10 mouse cellular contexts compared by ENCODE assay signal in the genomic region with DNA sequence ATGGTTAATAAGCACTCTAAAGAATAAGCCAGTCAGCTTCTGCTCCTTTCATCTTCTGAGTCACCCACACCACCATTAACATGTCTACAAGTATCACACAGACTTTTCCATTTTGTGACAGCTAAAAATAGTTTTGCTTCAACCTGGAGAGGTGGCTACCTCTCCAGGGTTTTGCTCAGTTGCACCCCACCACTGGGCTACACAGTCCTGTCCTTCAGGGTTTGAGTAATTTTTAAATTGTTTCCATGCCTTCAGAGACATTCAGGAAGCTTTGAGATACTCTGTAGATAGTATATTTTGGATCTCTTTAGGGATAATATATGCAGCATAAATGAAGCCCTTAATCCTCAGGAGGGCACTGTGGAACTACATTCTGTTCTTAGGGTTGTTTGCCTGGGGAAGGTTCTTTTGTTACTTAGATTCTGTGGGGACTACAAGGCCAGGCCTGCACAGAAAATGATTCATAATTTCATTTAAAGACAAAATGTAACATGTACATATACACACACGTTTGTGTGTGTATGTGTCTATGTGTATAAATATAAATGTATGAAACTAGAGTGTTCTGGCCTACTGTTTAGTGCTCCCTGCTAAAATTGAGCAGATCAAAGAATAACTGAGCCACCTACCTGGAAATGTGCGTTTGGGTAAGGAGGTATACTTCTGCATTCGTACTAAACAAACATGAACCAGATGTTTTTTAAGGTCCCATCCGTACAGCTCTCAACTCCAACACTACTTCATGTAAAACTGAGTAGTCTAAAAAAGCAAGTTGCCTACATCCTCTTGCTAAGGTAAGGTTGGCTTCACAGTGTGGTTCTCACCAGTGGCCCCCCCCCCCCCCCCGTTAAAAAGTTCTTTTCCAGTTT. TPM values are rescaled to one million over a fixed set of nuclear protein-coding genes. Genes with fewer than 3 reads are reported as not detected.
DNase-seq lines count a peak whose midpoint lies in the region; ATAC-seq and TF ChIP-seq lines count a peak whose summit lies in the region.
"Had no signal": no experiment of that assay in that cellular context is flagged by ENCODE, and none has a peak within 500 bp of the region (broad histone marks: within the 10 kb centered on the region; RNA-seq: fewer than 3 reads in every experiment).

No protein-coding gene starts in this region.

- H3K4me3 ChIP-seq in heart, postnatal 0 days (ENCODE audit: low read depth, low read length): no peak overlapping the region
- no peak overlapping the region for H3K4me3 ChIP-seq in heart, embryonic 11.5 days (ENCODE audit: low read depth, low read length)
- no peak overlapping the region for H3K4me3 ChIP-seq in lung, postnatal 0 days (ENCODE audit: low read depth, low read length)
- H3K4me3 ChIP-seq: erythroblast, embryonic 14.5 days; limb, embryonic 12.5 days; midbrain, embryonic 12.5 days had no signal

- H3K27ac ChIP-seq in heart, postnatal 0 days (ENCODE audit: low read depth): no peak overlapping the region
- no peak overlapping the region for H3K27ac ChIP-seq in heart, embryonic 11.5 days (ENCODE audit: low read depth, low read length)
- no peak overlapping the region for H3K27ac ChIP-seq in lung, postnatal 0 days (ENCODE audit: low read length)
- H3K27ac ChIP-seq: limb, embryonic 12.5 days; midbrain, embryonic 12.5 days had no signal

- peak; percentile 60 for TF ChIP-seq CTCF in heart, postnatal 0 days (IDR thresholded peaks at IDR 0.05; ENCODE audit: low read depth)
- TF ChIP-seq CTCF in lung, postnatal 0 days (IDR thresholded peaks at IDR 0.05): peak; percentile 61

- no peak overlapping the region for H3K9ac ChIP-seq in heart, postnatal 0 days (replicated peaks; ENCODE audit: low read depth, low read length)
- H3K9ac ChIP-seq in heart, embryonic 11.5 days (ENCODE audit: low read depth, low read length): no peak overlapping the region
- H3K9ac ChIP-seq in lung, postnatal 0 days (replicated peaks; ENCODE audit: low read depth): no peak overlapping the region
- H3K9ac ChIP-seq: limb, embryonic 12.5 days; midbrain, embryonic 12.5 days had no signal

- DNase-seq in heart, postnatal 0 days (ENCODE audit: low spot score): peak; percentile 48
- peak; percentile 61 for DNase-seq in lung, postnatal 0 days (ENCODE audit: low spot score)
- no peak for DNase-seq in lung, postnatal 25 days (ENCODE audit: low spot score)
- peak; percentile 61 for DNase-seq in adipocyte (ENCODE audit: low spot score)
- peak; percentile 22 for DNase-seq in lung, postnatal 36 days
- no peak for DNase-seq in gastrocnemius, postnatal 14 days

- H3K36me3 ChIP-seq in heart, postnatal 0 days (replicated peaks; ENCODE audit: control insufficient read depth, insufficient read depth, low read length): no peaks in the 10 kb centered on the region
- H3K36me3 ChIP-seq in heart, embryonic 11.5 days (ENCODE audit: control insufficient read depth, insufficient read depth, low read length): no peaks in the 10 kb centered on the region
- peaks cover 8% of the 10 kb centered on the region for H3K36me3 ChIP-seq in lung, postnatal 0 days (ENCODE audit: insufficient read depth, low read length)
- H3K36me3 ChIP-seq: limb, embryonic 12.5 days; midbrain, embryonic 12.5 days had no signal

- intact Hi-C loops in gastrocnemius, postnatal 14 days (cut with DNase I; ENCODE audit: low total_unique reads): no loop called here

- H3K27me3 ChIP-seq in heart, postnatal 0 days (ENCODE audit: control insufficient read depth, insufficient read depth, low read length): no peaks in the 10 kb centered on the region; the same call in 1 of the 2 replicates
- H3K27me3 ChIP-seq in heart, embryonic 11.5 days (ENCODE audit: control insufficient read depth, insufficient read depth, low read length): peaks cover 8% of the 10 kb centered on the region
- no peaks in the 10 kb centered on the region for H3K27me3 ChIP-seq in lung, postnatal 0 days (replicated peaks; ENCODE audit: insufficient read depth, low read length)

- H3K4me2 ChIP-seq in heart, postnatal 0 days (ENCODE audit: low read depth, low read length): no peak overlapping the region
- H3K4me2 ChIP-seq in heart, embryonic 11.5 days: no peak overlapping the region
- H3K4me2 ChIP-seq in lung, postnatal 0 days (replicated peaks; ENCODE audit: low read depth, low read length): peak overlapping the region; percentile 38
- H3K4me2 ChIP-seq: limb, embryonic 12.5 days; midbrain, embryonic 12.5 days had no signal

- 68% methylated on average over 5 of the region's 5 CpGs for WGBS in heart, postnatal 0 days
- WGBS in heart, embryonic 11.5 days (ENCODE audit: insufficient replicate concordance): 69% methylated on average over 5 of the region's 5 CpGs
- 63% methylated on average over 5 of the region's 5 CpGs for WGBS in lung, postnatal 0 days

- no peak for ATAC-seq in heart, postnatal 0 days (ENCODE audit: insufficient read depth, low read depth)
- no peak for ATAC-seq in heart, embryonic 11.5 days (replicated peaks; ENCODE audit: insufficient number of reproducible peaks, low FRiP score, low TSS enrichment)
- ATAC-seq in lung, postnatal 0 days: no peak

- 0 out of 2 replicates have a peak, but pooled peaks cover 8% of the 10 kb centered on the region for H3K4me1 ChIP-seq in heart, postnatal 0 days (ENCODE audit: control insufficient read depth, insufficient read depth)
- H3K4me1 ChIP-seq in heart, embryonic 11.5 days (ENCODE audit: control insufficient read depth, insufficient read depth, low read length): peaks cover 2% of the 10 kb centered on the region; the same call in 1 of the 2 replicates
- H3K4me1 ChIP-seq in lung, postnatal 0 days (ENCODE audit: insufficient read depth, low read depth, low read length): no peaks in the 10 kb centered on the region

- TF ChIP-seq EP300 in heart, postnatal 0 days (IDR thresholded peaks at IDR 0.05; ENCODE audit: low read depth): no peak
- no peak for TF ChIP-seq EP300 in lung, postnatal 0 days (IDR thresholded peaks at IDR 0.05)

- H3K9me3 ChIP-seq in heart, postnatal 0 days (replicated peaks; ENCODE audit: control insufficient read depth, low read length): no peaks in the 10 kb centered on the region
- no peaks in the 10 kb centered on the region for H3K9me3 ChIP-seq in heart, embryonic 11.5 days (replicated peaks; ENCODE audit: control insufficient read depth, low read length)
- no peaks in the 10 kb centered on the region for H3K9me3 ChIP-seq in lung, postnatal 0 days (ENCODE audit: low read length)
- H3K9me3 ChIP-seq: limb, embryonic 12.5 days; midbrain, embryonic 12.5 days had no signal

RNA-seq across cellular contexts. Expression of gene Klf4, which starts 5.8 kb away (rescaled TPM):
- 17.9 and 24.6 TPM in 2 replicates for total RNA-seq in heart, postnatal 0 days (2014; rRNA removed; ENCODE audit: low replicate concordance)
- polyA plus RNA-seq in heart, postnatal 0 days (2015; fragmentation: Nextera tagmentation; extraction: Ambion mirVana): 6.2 and 6.5 TPM in 2 replicates
- 3.3 and 4.0 TPM in 2 replicates for polyA plus RNA-seq in heart, embryonic 11.5 days (2014; fragmentation: Nextera tagmentation; extraction: Ambion mirVana)
- 39.1 and 43.3 TPM in 2 replicates for polyA plus RNA-seq in lung, postnatal 0 days (2015; fragmentation: Nextera tagmentation; extraction: Ambion mirVana)
- 10 to 100 TPM; 14.0 to 17.3 TPM for total RNA-seq in gastrocnemius, postnatal 14 days (2021)

Comparison
In these comparisons a context has a peak if more than half of its experiments do, and no peak if none do; other contexts are left out.
1. DNase-seq: peak in heart, postnatal 0 days (single experiment), lung, postnatal 0 days (single experiment), adipocyte (single experiment) and lung, postnatal 36 days (single experiment); none in lung, postnatal 25 days (single experiment) and gastrocnemius, postnatal 14 days (single experiment).